Mouse (Mus musculus) bone marrow macrophage, adult 2 months (primary cell): Measurements from ENCODE around the gene Tmco4.

Experiments
- CTCF ChIP-seq: IDR thresholded peaks from 2 replicates; pipeline ENCODE4 v1.5.1; 2012; ENCODE audit warnings: low read depth, mild to moderate bottlenecking, low read length, moderate library complexity
- POLR2A ChIP-seq: IDR thresholded peaks from 2 replicates; pipeline ENCODE4 v1.6.1; 2012; ENCODE audit warnings: mild to moderate bottlenecking, low read depth, low read length, borderline replicate concordance

DNA sequence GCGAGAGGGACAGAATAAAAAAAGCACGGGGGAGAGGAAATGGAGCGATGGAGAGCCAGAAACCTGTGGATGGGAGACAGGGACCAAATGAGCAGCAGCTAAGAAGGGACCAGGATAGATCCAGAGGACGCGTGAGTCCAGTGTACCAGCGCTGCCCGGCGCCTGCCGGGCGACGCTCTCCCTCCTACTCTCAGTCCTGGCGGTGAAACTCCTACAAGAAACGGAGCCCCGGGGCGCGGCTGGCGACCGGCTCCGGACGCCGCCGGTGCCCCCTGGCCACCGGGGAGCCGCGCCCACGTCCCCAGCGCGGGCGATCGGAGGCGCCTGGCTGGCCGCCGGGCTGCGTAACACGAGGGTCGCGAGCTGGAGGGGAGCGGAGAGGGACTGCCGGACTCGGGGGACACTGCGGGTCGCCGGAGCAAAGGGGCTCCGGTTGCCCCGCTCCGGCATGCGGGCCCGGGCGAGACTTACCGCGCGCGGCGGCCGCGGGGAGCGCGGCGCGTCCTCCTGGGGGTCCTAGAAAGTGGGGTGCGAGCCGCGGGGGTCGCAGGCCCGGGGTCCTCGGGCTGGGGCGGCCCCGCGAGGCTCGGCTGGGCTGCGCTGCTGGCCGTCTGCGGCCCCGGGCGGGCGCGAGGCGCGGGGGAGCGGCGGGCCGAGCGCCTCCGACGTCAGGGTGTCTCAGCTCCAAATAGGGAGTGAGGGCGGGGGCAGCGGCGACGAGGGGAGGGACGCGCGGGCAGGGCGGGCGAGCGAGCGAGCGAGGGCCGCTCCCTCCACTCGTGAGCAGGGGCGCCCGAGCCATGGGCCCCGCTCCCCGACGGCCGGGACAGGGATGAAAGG, 119.9 kb downstream of the Tmco4 start, which contains the start of gene Nbl1:
- TF ChIP-seq POLR2A = no peak
- TF ChIP-seq CTCF = no peak
